Mouse (Mus musculus): Measurements from ENCODE around the gene Npvf.
"Not testable (repeated sequence)": the region's sequence is repeated elsewhere in the genome, so short reads cannot be mapped to it uniquely, and the experiment has no call there.

Gene Npvf

DNA sequence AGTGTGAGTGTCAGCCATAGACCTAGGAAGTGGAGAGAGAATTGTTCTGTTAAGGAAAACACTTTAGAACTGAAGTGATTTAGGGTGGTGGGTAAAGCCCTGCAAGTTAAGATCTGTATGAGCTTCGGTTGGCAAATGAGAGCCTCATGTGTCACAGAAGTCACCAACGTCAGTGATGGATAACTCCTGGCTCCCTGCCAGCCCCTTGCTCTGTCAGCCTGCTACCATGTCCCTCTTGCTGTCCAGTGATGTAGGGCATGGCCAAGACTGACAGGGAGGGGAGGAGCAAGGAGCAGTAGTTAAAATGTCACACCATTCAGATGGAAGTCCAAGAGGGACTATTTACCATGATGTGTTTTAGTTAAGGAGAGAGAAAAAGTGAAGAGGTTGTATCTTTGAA, 14.6 kb downstream of the Npvf start:
- peak in 1 of 2 experiments; percentile 26 for DNase-seq

- DNase-seq, result not testable (repeated sequence)
These were observed 28.1 kb downstream of the Npvf start for GRCm38 (mm10) chr6:50626170-50626569.

GRCm38 (mm10) chr6:50618273-50618672, 36.0 kb downstream of the Npvf start:
- not testable (repeated sequence) for DNase-seq

GRCm38 (mm10) chr6:50601620-50602019, 52.6 kb downstream of the Npvf start:
- peak; percentile 29 to 48 for DNase-seq
